Mouse (Mus musculus): ENCODE measurements around the gene Cyth3. TPM values are rescaled to one million over a fixed set of nuclear protein-coding genes. Genes with fewer than 3 reads are reported as not detected.
A peak's percentile ranks its signal among the peaks of the same experiment; 100 is the strongest.

Cyth3 gene
- polyA plus RNA-seq (2014; fragmentation: Nextera tagmentation; extraction: Ambion mirVana), result 48.3 and 52.0 TPM in 2 replicates

DNA sequence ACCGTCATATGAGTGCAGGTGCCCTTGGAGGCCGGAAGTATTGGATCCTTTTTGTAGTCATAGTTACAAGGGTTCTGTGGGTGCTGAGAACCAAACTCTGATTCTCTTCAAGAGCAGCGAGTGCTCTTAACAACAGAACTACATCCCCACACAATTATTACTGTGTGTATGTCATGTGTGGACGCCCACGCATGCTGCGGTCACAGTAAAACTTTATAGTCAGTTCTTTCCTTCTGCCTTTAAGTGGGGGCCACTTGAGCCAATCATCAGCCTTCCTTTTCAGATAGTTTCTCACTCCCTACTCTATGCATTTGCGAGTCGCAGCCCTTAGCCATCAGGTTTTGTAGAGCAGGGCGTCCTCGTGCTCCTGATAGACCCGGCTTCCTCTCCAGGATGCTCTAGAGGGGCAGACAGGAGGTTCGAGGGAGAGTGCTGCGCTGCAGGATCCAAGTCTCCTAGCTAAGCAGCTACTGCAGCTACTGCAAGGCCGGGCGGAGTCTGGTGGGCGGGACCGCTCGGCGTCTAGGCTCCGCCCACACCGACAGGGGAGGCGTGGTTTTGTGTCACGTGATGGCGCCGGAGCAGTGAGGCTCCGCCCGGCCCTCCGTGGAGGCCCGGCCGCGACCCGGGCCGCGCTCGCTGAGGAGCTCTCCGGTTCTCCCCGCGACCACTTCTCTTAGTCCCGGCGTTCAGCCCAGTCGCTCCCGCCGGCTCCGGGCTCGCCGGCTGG is at the start of gene Cyth3:
TSS of gene Cyth3 (plus strand) at position 555 of the 730 bp plus-strand sequence.
- TF ChIP-seq CTCF (IDR thresholded peaks at IDR 0.05; ENCODE audit: low read depth), result no peak
- Histone ChIP-seq H3K27ac (ENCODE audit: low read depth) (peak within 1 kb of the TSS; percentile 71), H3K4me1 (ENCODE audit: insufficient read depth) (peaks cover 22% of the 10 kb centered on the region), H3K4me3 (ENCODE audit: low read depth, low read length) (peak within 1 kb of the TSS; percentile 78), H3K27me3 (ENCODE audit: insufficient read depth, low read length) (no peaks in the 10 kb centered on the region), H3K9me3 (ENCODE audit: low read depth, low read length) (no peaks in the 10 kb centered on the region), H3K36me3 (ENCODE audit: insufficient read depth) (no peaks in the 10 kb centered on the region), H3K4me2 (peak within 1 kb of the TSS; percentile 88), H3K9ac (peak within 1 kb of the TSS; percentile 82)
- peak; percentile 97 for DNase-seq
- ATAC-seq (ENCODE audit: insufficient read depth), result peak; percentile 87
- WGBS, result 7% methylated on average over 46 of the region's 46 CpGs

DNA sequence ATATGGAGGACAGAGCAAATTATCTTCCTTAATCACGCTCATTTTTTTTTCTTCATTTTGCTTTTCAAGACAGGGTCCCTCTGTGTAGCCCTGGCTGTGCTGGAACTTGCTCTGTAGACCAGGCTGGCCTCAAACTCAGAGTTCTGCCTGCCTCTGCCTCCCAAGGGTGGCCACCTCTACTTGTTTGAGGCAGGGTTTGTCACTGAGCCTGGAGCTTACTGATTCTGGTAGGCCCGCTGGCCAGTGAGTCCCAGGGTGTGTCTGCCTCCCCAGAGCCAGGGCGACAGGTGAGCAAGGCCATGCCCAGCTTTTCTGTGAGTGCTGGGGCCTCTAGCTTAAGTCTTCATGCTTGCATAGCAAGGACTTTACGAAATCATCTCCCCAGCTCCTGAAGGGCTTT is 49.2 kb upstream of the Cyth3 start:
- H3K27me3 ChIP-seq (ENCODE audit: insufficient read depth, low read length), result no peaks in the 10 kb centered on the region
- H3K27ac ChIP-seq (ENCODE audit: low read depth), result no peak overlapping the region
- H3K4me2 ChIP-seq, result no peak overlapping the region
- ATAC-seq (ENCODE audit: insufficient read depth), result no peak
- no peak overlapping the region for H3K9ac ChIP-seq
- H3K4me1 ChIP-seq (ENCODE audit: insufficient read depth), result peaks cover 4% of the 10 kb centered on the region; the same call in 1 of the 2 replicates
- TF ChIP-seq CTCF (IDR thresholded peaks at IDR 0.05; ENCODE audit: low read depth), result no peak
- H3K4me3 ChIP-seq (ENCODE audit: low read depth, low read length), result no peak overlapping the region
- DNase-seq, result no peak
- WGBS, result 91% methylated on average over 4 of the region's 4 CpGs
- no peaks in the 10 kb centered on the region for H3K9me3 ChIP-seq (ENCODE audit: low read depth, low read length)
- H3K36me3 ChIP-seq (ENCODE audit: insufficient read depth), result no peaks in the 10 kb centered on the region

DNA sequence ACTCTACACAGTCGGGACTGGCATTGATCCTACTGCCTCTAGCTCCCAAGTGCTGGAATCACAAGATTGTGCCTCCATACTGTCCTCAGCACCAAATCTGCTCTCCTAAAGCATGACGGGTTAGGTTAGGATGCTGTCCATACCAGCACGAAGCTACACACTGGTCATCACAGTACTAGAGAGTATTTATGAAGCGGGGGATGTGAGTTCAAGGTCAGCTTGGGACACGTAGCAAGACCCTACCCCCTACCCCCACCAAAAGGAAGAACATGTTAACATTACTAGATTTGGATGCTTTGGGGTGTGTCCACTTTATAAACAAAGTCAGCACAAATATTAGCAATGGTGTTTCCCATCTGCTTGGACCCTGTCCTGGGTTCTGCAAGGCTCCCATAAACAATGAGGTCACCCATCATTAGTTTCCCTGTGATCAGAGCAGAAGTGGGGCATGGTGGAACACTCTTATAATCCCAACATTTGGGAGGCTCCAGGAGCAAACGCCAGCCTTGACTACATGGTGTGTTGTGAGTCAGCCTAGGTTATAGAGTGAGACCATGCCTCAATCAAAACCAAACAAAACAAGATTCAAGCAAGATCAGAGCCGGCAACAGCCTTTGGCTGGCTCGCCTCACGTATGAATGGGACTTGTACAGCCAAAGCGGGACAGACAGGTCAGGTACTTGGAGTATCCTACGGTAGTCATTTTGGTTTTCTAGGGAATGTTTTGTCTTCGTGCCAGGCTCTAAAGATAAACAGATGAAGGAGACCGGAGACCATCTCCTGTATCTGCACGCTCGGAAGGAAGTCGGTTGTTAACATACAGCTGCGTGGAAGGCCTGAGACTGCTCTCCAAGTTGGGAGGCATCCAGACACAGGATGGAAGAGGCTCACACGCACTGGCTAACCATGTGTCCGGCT is 47.7 kb upstream of the Cyth3 start:
- H3K4me2 ChIP-seq, result peak overlapping the region; percentile 15; the same call in 1 of the 2 replicates
- no peak overlapping the region for H3K4me3 ChIP-seq (ENCODE audit: low read depth, low read length)
- 44% methylated on average over 19 of the region's 19 CpGs for WGBS

DNA sequence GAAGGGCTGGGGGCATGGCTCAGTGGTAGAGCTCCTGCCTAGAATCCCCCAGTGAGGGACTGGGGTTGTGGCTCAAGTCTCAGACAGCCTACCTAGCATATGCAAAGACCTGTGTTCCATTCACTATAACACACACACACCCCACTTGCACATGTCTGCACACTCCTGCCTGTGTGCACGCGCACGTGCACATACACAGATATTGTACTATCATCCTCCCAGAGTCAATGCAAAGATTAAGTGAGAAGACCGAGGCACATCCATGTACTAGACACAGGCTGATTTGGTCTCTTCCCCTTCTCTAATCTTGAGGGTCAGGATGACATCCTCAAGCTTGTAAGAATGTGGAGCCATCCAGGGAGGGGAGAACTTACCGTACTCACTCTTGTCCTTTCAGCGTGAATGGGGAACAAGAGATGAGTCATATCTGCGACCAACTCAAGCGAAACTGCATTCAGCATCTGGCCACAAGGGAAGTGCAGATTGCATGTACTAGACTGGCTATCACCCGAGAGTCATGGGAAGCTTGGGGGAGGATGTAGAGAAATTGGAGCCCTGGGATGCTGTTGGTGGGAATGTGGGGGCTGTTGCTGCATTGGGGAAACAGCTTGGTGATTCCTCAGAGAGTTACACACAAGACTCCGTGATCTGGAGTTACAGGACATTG is 42.6 kb upstream of the Cyth3 start:
- no peak overlapping the region for H3K4me3 ChIP-seq (ENCODE audit: low read depth, low read length)
- H3K4me2 ChIP-seq, result no peak overlapping the region
- no peak overlapping the region for H3K27ac ChIP-seq (ENCODE audit: low read depth)
- H3K9me3 ChIP-seq (ENCODE audit: low read depth, low read length), result no peaks in the 10 kb centered on the region
- H3K36me3 ChIP-seq (ENCODE audit: insufficient read depth), result no peaks in the 10 kb centered on the region
- 83% methylated on average over 10 of the region's 10 CpGs for WGBS
- DNase-seq (no peak), ATAC-seq (ENCODE audit: insufficient read depth) (no peak)
- H3K9ac ChIP-seq, result no peak overlapping the region
- H3K4me1 ChIP-seq (ENCODE audit: insufficient read depth), result no peaks in the 10 kb centered on the region
- H3K27me3 ChIP-seq (ENCODE audit: insufficient read depth, low read length), result no peaks in the 10 kb centered on the region
- no peak for TF ChIP-seq CTCF (IDR thresholded peaks at IDR 0.05; ENCODE audit: low read depth)

More for the DNA sequence above, 47.7 kb upstream of the Cyth3 start:
- Histone ChIP-seq H3K27ac (ENCODE audit: low read depth) (peak overlapping the region; percentile 51), H3K36me3 (ENCODE audit: insufficient read depth) (no peaks in the 10 kb centered on the region), H3K27me3 (ENCODE audit: insufficient read depth, low read length) (no peaks in the 10 kb centered on the region), H3K9ac (no peak overlapping the region), H3K4me1 (ENCODE audit: insufficient read depth) (peaks cover 4% of the 10 kb centered on the region; the same call in 1 of the 2 replicates), H3K9me3 (ENCODE audit: low read depth, low read length) (no peaks in the 10 kb centered on the region)
- ATAC-seq (ENCODE audit: insufficient read depth) (peak; percentile 81), DNase-seq (peak; percentile 80)
- TF ChIP-seq CTCF (IDR thresholded peaks at IDR 0.05; ENCODE audit: low read depth), result no peak

DNA sequence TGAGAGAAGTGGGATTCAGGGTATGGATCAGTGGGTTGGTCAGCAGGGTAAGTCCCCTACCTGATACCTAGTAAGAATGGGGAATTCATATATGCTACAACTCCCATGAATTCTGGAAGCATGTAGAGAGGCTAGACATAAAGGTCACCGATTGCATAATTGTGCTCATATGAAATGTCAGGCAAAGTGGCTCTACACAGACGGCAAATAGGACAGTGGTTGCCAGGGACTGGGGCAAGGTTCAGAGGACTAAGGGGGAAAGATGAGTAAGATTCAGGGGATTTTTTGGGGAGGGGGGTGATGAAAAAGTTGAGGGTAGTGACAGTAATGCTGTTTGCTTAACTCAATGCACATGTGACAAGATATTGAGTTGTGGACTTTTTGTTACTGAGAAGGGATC is 41.3 kb upstream of the Cyth3 start:
- no peak overlapping the region for H3K4me2 ChIP-seq
- no peaks in the 10 kb centered on the region for H3K36me3 ChIP-seq (ENCODE audit: insufficient read depth)
- no peaks in the 10 kb centered on the region for H3K4me1 ChIP-seq (ENCODE audit: insufficient read depth)
- TF ChIP-seq CTCF (IDR thresholded peaks at IDR 0.05; ENCODE audit: low read depth), result no peak
- no peaks in the 10 kb centered on the region for H3K27me3 ChIP-seq (ENCODE audit: insufficient read depth, low read length)
- H3K4me3 ChIP-seq (ENCODE audit: low read depth, low read length), result no peak overlapping the region
- DNase-seq (no peak), ATAC-seq (ENCODE audit: insufficient read depth) (no peak)
- H3K27ac ChIP-seq (ENCODE audit: low read depth), result no peak overlapping the region
- no peaks in the 10 kb centered on the region for H3K9me3 ChIP-seq (ENCODE audit: low read depth, low read length)
- H3K9ac ChIP-seq, result no peak overlapping the region
- 79% methylated on average over 2 of the region's 2 CpGs for WGBS

DNA sequence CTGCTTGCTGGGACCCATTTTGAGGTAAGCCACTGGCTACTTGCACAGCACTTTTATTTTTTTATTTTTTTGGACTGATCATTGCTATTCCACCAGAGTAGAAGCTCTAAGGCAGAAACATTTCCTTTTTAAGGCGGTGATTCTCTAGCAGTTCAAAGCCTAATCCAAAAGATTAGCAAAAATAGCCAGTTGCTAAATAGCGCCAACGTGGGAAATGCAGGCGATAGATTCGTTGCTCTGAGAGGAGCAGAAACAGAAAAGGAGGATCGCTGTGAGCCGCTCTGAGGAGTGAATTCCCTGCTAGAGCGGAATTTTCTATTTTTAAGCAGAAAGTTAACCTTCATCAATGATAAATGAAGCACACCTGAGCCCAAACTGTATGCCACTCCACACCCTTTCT is 40.4 kb upstream of the Cyth3 start:
- WGBS, result 77% methylated on average over 8 of the region's 8 CpGs
- ATAC-seq (ENCODE audit: insufficient read depth), result no peak

More for the DNA sequence above, 40.4 kb upstream of the Cyth3 start:
- no peaks in the 10 kb centered on the region for H3K4me1 ChIP-seq (ENCODE audit: insufficient read depth)
- DNase-seq, result no peak
- no peak overlapping the region for H3K4me2 ChIP-seq
- no peaks in the 10 kb centered on the region for H3K36me3 ChIP-seq (ENCODE audit: insufficient read depth)
- no peak for TF ChIP-seq CTCF (IDR thresholded peaks at IDR 0.05; ENCODE audit: low read depth)
- no peaks in the 10 kb centered on the region for H3K9me3 ChIP-seq (ENCODE audit: low read depth, low read length)
- H3K27ac ChIP-seq (ENCODE audit: low read depth), result no peak overlapping the region
- no peak overlapping the region for H3K9ac ChIP-seq
- no peaks in the 10 kb centered on the region for H3K27me3 ChIP-seq (ENCODE audit: insufficient read depth, low read length)
- H3K4me3 ChIP-seq (ENCODE audit: low read depth, low read length), result no peak overlapping the region
